Mouse (Mus musculus): Measurements from ENCODE around the gene Nlrp5. TPM values are rescaled to one million over a fixed set of nuclear protein-coding genes. Genes with fewer than 3 reads are reported as not detected.
"Not testable (repeated sequence)": the region's sequence is repeated elsewhere in the genome, so short reads cannot be mapped to it uniquely, and the experiment has no call there.

Gene Nlrp5
- total RNA-seq (2014; rRNA removed; ENCODE audit: low replicate concordance) (not detected in 2 replicates), polyA plus RNA-seq (2015; fragmentation: Nextera tagmentation; extraction: Ambion mirVana) (not detected in 2 replicates)

- H3K27me3 ChIP-seq (ENCODE audit: control insufficient read depth, insufficient read depth, low read length) = no peaks in the 10 kb centered on the region
- H3K27ac ChIP-seq (ENCODE audit: low read depth) = no peak within 1 kb of the TSS
- no peaks in the 10 kb centered on the region for H3K4me1 ChIP-seq (ENCODE audit: control insufficient read depth, insufficient read depth)
- no peak within 1 kb of the TSS for H3K4me3 ChIP-seq (ENCODE audit: low read depth, low read length)
- H3K4me2 ChIP-seq (ENCODE audit: low read depth, low read length) = no peak within 1 kb of the TSS
- 57% methylated on average over 10 of the region's 10 CpGs for WGBS
- H3K9ac ChIP-seq (replicated peaks; ENCODE audit: low read depth, low read length) = no peak within 1 kb of the TSS
- no peaks in the 10 kb centered on the region for H3K36me3 ChIP-seq (replicated peaks; ENCODE audit: control insufficient read depth, insufficient read depth, low read length)
- peaks cover 14% of the 10 kb centered on the region for H3K9me3 ChIP-seq (replicated peaks; ENCODE audit: control insufficient read depth, low read length)
- ATAC-seq (ENCODE audit: insufficient read depth, low read depth) (no peak), DNase-seq (ENCODE audit: low spot score) (no peak)
- no peak for TF ChIP-seq CTCF (IDR thresholded peaks at IDR 0.05; ENCODE audit: low read depth)
- no peak for TF ChIP-seq EP300 (IDR thresholded peaks at IDR 0.05; ENCODE audit: low read depth)
Observed at GRCm38 (mm10) chr7:23385589-23385988, at the start of gene Nlrp5. Gene Nlrp5, plus strand, starts transcription at chr7:23385889.

GRCm38 (mm10) chr7:23358311-23358710, 27.4 kb upstream of the Nlrp5 start:
- H3K27me3 ChIP-seq (ENCODE audit: control insufficient read depth, insufficient read depth, low read length); H3K9ac ChIP-seq (replicated peaks; ENCODE audit: low read depth, low read length); ATAC-seq (ENCODE audit: insufficient read depth, low read depth); H3K36me3 ChIP-seq (replicated peaks; ENCODE audit: control insufficient read depth, insufficient read depth, low read length); DNase-seq (ENCODE audit: low spot score); H3K4me3 ChIP-seq (ENCODE audit: low read depth, low read length); H3K4me2 ChIP-seq (ENCODE audit: low read depth, low read length); H3K4me1 ChIP-seq (ENCODE audit: control insufficient read depth, insufficient read depth); H3K27ac ChIP-seq (ENCODE audit: low read depth): not testable (repeated sequence)
- peaks cover 14% of the 10 kb centered on the region; the same call in 1 of the 2 replicates for H3K9me3 ChIP-seq (replicated peaks; ENCODE audit: control insufficient read depth, low read length)
- 78% methylated on average over 11 of the region's 13 CpGs for WGBS

- H3K4me2 ChIP-seq (ENCODE audit: low read depth, low read length); H3K4me3 ChIP-seq (ENCODE audit: low read depth, low read length); H3K36me3 ChIP-seq (replicated peaks; ENCODE audit: control insufficient read depth, insufficient read depth, low read length); H3K27me3 ChIP-seq (ENCODE audit: control insufficient read depth, insufficient read depth, low read length); H3K27ac ChIP-seq (ENCODE audit: low read depth); H3K4me1 ChIP-seq (ENCODE audit: control insufficient read depth, insufficient read depth); H3K9ac ChIP-seq (replicated peaks; ENCODE audit: low read depth, low read length); DNase-seq (ENCODE audit: low spot score); ATAC-seq (ENCODE audit: insufficient read depth, low read depth): not testable (repeated sequence)
- WGBS = 67% methylated on average over 3 of the region's 3 CpGs
- H3K9me3 ChIP-seq (replicated peaks; ENCODE audit: control insufficient read depth, low read length) = peaks cover 13% of the 10 kb centered on the region
Observed at GRCm38 (mm10) chr7:23470201-23470600, 84.5 kb downstream of the Nlrp5 start.

- not testable (repeated sequence) for H3K4me3 ChIP-seq (ENCODE audit: low read depth, low read length); H3K27me3 ChIP-seq (ENCODE audit: control insufficient read depth, insufficient read depth, low read length); H3K4me2 ChIP-seq (ENCODE audit: low read depth, low read length); H3K9ac ChIP-seq (replicated peaks; ENCODE audit: low read depth, low read length); DNase-seq (ENCODE audit: low spot score); H3K27ac ChIP-seq (ENCODE audit: low read depth); H3K36me3 ChIP-seq (replicated peaks; ENCODE audit: control insufficient read depth, insufficient read depth, low read length); H3K4me1 ChIP-seq (ENCODE audit: control insufficient read depth, insufficient read depth); ATAC-seq (ENCODE audit: insufficient read depth, low read depth)
- 46% methylated on average over 3 of the region's 3 CpGs for WGBS
- H3K9me3 ChIP-seq (replicated peaks; ENCODE audit: control insufficient read depth, low read length) = peaks cover 11% of the 10 kb centered on the region
Observed at GRCm38 (mm10) chr7:23470832-23471231, 85.1 kb downstream of the Nlrp5 start.

- not testable (repeated sequence) for H3K4me2 ChIP-seq (ENCODE audit: low read depth, low read length); H3K9ac ChIP-seq (replicated peaks; ENCODE audit: low read depth, low read length); ATAC-seq (ENCODE audit: insufficient read depth, low read depth); H3K4me1 ChIP-seq (ENCODE audit: control insufficient read depth, insufficient read depth); DNase-seq (ENCODE audit: low spot score); H3K36me3 ChIP-seq (replicated peaks; ENCODE audit: control insufficient read depth, insufficient read depth, low read length); H3K27ac ChIP-seq (ENCODE audit: low read depth); H3K9me3 ChIP-seq (replicated peaks; ENCODE audit: control insufficient read depth, low read length); H3K4me3 ChIP-seq (ENCODE audit: low read depth, low read length); H3K27me3 ChIP-seq (ENCODE audit: control insufficient read depth, insufficient read depth, low read length)
- 43% methylated on average over 2 of the region's 2 CpGs for WGBS
Observed at GRCm38 (mm10) chr7:23472886-23473285, 87.2 kb downstream of the Nlrp5 start.

Small RNAs within 50 kb of the gene (microRNA-seq; reads per million reads assigned to microRNA genes)
- not detected for gene Gm25196

Other genes starting within 250 kb of the Nlrp5 start
- gene Gm10662, start 241.4 kb upstream of the Nlrp5 start, total RNA-seq (2014; rRNA removed; ENCODE audit: low replicate concordance) = not detected in 2 replicates
- not detected in 2 replicates for gene Gm10662, start 241.4 kb upstream of the Nlrp5 start, polyA plus RNA-seq (2015; fragmentation: Nextera tagmentation; extraction: Ambion mirVana)
- gene Vmn1r165, start 168.6 kb upstream of the Nlrp5 start, total RNA-seq (2014; rRNA removed; ENCODE audit: low replicate concordance) = not detected in 2 replicates
- not detected in 2 replicates for gene Vmn1r165, start 168.6 kb upstream of the Nlrp5 start, polyA plus RNA-seq (2015; fragmentation: Nextera tagmentation; extraction: Ambion mirVana)
- gene Vmn1r166, start 134.2 kb upstream of the Nlrp5 start, total RNA-seq (2014; rRNA removed; ENCODE audit: low replicate concordance) = not detected in 2 replicates
- not detected in 2 replicates for gene Vmn1r166, start 134.2 kb upstream of the Nlrp5 start, polyA plus RNA-seq (2015; fragmentation: Nextera tagmentation; extraction: Ambion mirVana)
- gene Gm6902, start 107.0 kb upstream of the Nlrp5 start, total RNA-seq (2014; rRNA removed; ENCODE audit: low replicate concordance) = not detected in 2 replicates
- gene Gm6902, start 107.0 kb upstream of the Nlrp5 start, polyA plus RNA-seq (2015; fragmentation: Nextera tagmentation; extraction: Ambion mirVana) = not detected in 2 replicates
- gene Nlrp4e, start 84.7 kb upstream of the Nlrp5 start, total RNA-seq (2014; rRNA removed; ENCODE audit: low replicate concordance) = not detected in 2 replicates
- gene Nlrp4e, start 84.7 kb upstream of the Nlrp5 start, polyA plus RNA-seq (2015; fragmentation: Nextera tagmentation; extraction: Ambion mirVana) = not detected in 2 replicates
- not detected in 2 replicates for gene Vmn1r167, start 121.3 kb downstream of the Nlrp5 start, total RNA-seq (2014; rRNA removed; ENCODE audit: low replicate concordance)
- not detected in 2 replicates for gene Vmn1r167, start 121.3 kb downstream of the Nlrp5 start, polyA plus RNA-seq (2015; fragmentation: Nextera tagmentation; extraction: Ambion mirVana)
- gene Vmn1r168, start 153.8 kb downstream of the Nlrp5 start, total RNA-seq (2014; rRNA removed; ENCODE audit: low replicate concordance) = not detected in 2 replicates
- not detected in 2 replicates for gene Vmn1r168, start 153.8 kb downstream of the Nlrp5 start, polyA plus RNA-seq (2015; fragmentation: Nextera tagmentation; extraction: Ambion mirVana)
- gene Vmn1r169, start 189.6 kb downstream of the Nlrp5 start, total RNA-seq (2014; rRNA removed; ENCODE audit: low replicate concordance) = not detected in 2 replicates
- not detected in 2 replicates for gene Vmn1r169, start 189.6 kb downstream of the Nlrp5 start, polyA plus RNA-seq (2015; fragmentation: Nextera tagmentation; extraction: Ambion mirVana)
- gene Vmn1r170, start 220.3 kb downstream of the Nlrp5 start, total RNA-seq (2014; rRNA removed; ENCODE audit: low replicate concordance) = not detected in 2 replicates
- not detected in 2 replicates for gene Vmn1r170, start 220.3 kb downstream of the Nlrp5 start, polyA plus RNA-seq (2015; fragmentation: Nextera tagmentation; extraction: Ambion mirVana)
- gene Vmn1r171, start 244.8 kb downstream of the Nlrp5 start, total RNA-seq (2014; rRNA removed; ENCODE audit: low replicate concordance) = not detected in 2 replicates
- gene Vmn1r171, start 244.8 kb downstream of the Nlrp5 start, polyA plus RNA-seq (2015; fragmentation: Nextera tagmentation; extraction: Ambion mirVana) = not detected in 2 replicates